Mouse (Mus musculus) olfactory bulb, adult 2 months (tissue): ENCODE measurements around the gene Gm3159.
"Not testable (repeated sequence)": the region's sequence is repeated elsewhere in the genome, so short reads cannot be mapped to it uniquely, and the experiment has no call there.

Experiments
- CTCF ChIP-seq: fragments of 200-500 bp; IDR thresholded peaks from 2 replicates; pipeline ENCODE4 v1.5.1; 2012; ENCODE audit warnings: low read depth, mild to moderate bottlenecking, low read length, moderate library complexity; ENCODE audit not compliant: insufficient read depth
- POLR2A ChIP-seq: fragments of 200-500 bp; IDR thresholded peaks from 2 replicates; pipeline ENCODE4 v1.6.1; 2012; ENCODE audit warnings: mild to moderate bottlenecking, low read depth, low read length, moderate library complexity; ENCODE audit not compliant: insufficient read depth

DNA sequence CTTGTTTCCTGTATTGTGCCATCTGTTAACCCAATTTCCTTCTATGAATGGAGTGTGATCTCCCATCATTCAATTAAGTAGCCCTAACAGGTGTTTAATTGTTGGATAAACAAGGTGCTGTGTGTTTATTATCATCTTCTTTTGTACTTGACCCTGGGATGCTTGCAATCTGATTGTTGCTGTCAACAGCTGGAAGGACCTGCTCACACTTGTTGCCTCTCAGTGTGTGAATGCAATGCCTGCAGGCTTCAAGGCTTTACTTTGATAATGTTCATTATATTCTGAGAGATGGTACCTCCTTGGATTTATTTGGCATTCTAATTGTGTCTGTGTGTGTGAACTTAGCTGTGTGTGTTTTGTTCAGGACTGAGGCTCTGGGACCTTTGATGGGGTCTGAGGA lies 1.3 kb downstream of the Gm3159 start:
- not testable (repeated sequence) for TF ChIP-seq CTCF, POLR2A
